Mouse (Mus musculus) embryonic facial prominence, embryonic 10.5 days (tissue): ENCODE results near the gene Fbxo44. TPM values are rescaled to one million over a fixed set of nuclear protein-coding genes. Genes with fewer than 3 reads are reported as not detected.
A peak's percentile ranks its signal among the peaks of the same experiment; 100 is the strongest.

ENCODE experiments used
- DNase-seq: peaks from one replicate; pipeline ENCODE4 v3.0.0-alpha.2; 2017; ENCODE audit warnings: low spot score
- H3K27ac ChIP-seq: fragments of 300-500 bp; sonication (generic); replicated peaks from 2 replicates; pipeline ENCODE4 v1.5.1; 2016; ENCODE audit warnings: mild to moderate bottlenecking
- H3K27me3 ChIP-seq: fragments of 300-500 bp; sonication (generic); replicated peaks from 2 replicates; pipeline ENCODE4 v1.6.1; 2016; ENCODE audit warnings: low read depth, mild to moderate bottlenecking; ENCODE audit not compliant: poor library complexity, severe bottlenecking
- H3K36me3 ChIP-seq: fragments of 300-500 bp; sonication (generic); replicated peaks from 2 replicates; pipeline ENCODE4 v1.6.1; 2016; ENCODE audit warnings: mild to moderate bottlenecking, moderate library complexity
- H3K4me1 ChIP-seq: fragments of 300-500 bp; sonication (generic); 2 replicates; pipeline ENCODE4 v1.6.1; 2016
- H3K4me3 ChIP-seq: fragments of 300-500 bp; sonication (generic); 2 replicates; pipeline ENCODE4 v1.5.1; 2016; ENCODE audit warnings: mild to moderate bottlenecking, moderate library complexity
- H3K9me3 ChIP-seq: fragments of 300-500 bp; sonication (generic); 2 replicates; pipeline ENCODE4 v1.6.1; 2016; ENCODE audit warnings: mild to moderate bottlenecking
- WGBS: fragments of 180-500 bp; shearing (Covaris S2); methylation state at CpG from one replicate; pipeline ENCODE4 v1.1.7; 2016; 5-methylcytosine and 5-hydroxymethylcytosine counted together
- polyA plus RNA-seq: library from polyadenylated mRNA; unstranded; fragments of >200 nt; fragmentation: Nextera tagmentation; extraction: Ambion mirVana; gene quantifications from 2 replicates; pipeline ENCODE4 v1.2.1, GENCODE M21; 2016

Fbxo44 gene
- polyA plus RNA-seq, 1 experiment from 2014 or later: 18.0 TPM

DNA sequence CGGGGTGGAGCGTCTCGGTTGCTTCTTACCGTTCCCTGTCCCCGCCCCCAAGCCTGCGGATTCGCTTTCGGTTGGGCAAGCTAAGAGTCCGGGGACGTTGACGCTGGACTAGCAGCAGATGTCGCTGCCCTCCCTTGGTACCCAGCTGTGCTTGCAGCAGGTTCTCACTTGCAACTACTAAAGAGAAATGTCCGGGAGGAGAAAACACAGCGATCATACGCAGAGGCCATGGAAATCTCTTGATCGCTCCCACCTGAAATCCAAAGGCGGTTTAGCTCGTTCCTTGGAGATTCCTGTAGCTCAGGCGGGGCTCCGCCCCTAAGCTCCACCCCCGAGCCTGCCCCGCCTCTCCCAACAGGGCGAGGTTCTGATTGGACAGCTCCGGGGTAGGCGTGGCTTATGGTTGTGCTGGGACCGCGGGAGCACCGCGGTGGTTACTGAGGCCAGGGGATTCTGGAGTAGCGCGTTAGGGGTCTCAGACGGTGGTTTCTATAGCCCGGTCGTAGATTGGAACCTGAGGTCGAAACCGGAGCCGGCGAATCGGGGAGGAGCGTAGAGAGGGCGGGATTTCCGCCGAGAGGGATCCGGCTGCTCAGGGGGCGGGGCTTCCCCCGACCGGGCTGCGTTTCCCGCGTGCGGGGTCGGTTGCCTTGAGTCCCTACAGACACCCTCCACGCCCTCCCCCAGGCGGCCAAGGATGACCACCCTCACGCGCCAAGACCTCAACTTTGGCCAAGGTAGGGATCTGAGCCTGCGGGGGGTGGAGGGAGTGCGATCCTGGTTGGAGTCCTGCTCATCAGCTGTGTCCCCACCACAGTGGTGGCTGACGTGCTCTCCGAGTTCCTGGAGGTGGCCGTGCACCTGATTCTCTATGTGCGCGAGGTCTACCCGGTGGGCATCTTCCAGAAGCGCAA lies 19.9 kb downstream of the Fbxo44 start:
- DNase-seq: peak; percentile 96
- Histone ChIP-seq H3K36me3 (peaks cover 26% of the 10 kb centered on the region), H3K4me1 (peaks cover 14% of the 10 kb centered on the region), H3K9me3 (no peaks in the 10 kb centered on the region), H3K4me3 (peak overlapping the region; percentile 83), H3K27ac (peak overlapping the region; percentile 86), H3K27me3 (peaks cover 26% of the 10 kb centered on the region)
- under 1% methylated on average over 65 of the region's 65 CpGs for WGBS

DNA sequence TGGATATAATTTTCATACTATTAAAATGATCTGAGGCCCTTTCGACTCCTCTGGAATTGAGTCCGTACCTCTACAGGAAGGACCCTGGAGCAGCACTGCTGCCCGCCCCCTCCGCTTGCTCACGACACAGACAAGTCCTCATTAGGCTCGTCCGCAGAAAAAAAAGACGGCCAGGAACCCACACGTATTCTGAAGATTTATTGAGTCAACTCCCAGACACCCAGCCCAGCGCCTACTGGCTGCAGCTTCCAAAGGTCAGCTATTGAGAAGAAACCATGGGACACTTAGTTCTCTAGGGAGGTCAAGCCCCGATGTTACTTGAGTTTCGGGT lies 20.6 kb downstream of the Fbxo44 start:
- Histone ChIP-seq H3K9me3 (no peaks in the 10 kb centered on the region), H3K27ac (peak overlapping the region; percentile 86; the same call in 1 of the 2 replicates), H3K27me3 (peaks cover 27% of the 10 kb centered on the region), H3K36me3 (peaks cover 20% of the 10 kb centered on the region), H3K4me3 (peak overlapping the region; percentile 83), H3K4me1 (peaks cover 14% of the 10 kb centered on the region)
- WGBS: 1% methylated on average over 12 of the region's 12 CpGs
- no peak for DNase-seq

DNA sequence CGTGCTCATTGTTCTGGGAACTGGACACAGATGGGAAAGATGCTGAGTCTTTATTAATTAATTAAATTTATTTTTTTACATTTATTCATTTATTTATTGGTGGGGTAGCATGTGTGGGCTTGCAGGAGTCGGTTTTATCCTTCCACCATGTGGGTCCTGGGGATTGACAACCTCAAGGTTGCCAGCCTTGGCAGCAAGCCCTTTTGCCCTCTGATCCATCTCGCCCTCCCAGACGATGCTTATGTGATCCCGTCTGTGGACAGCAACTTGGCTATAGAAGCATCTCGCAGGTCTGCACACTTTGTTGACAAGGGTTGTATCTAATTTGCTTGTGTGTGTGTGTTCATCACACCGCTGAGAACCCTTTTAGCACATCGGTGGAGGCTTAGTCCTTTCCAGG lies 22.8 kb downstream of the Fbxo44 start:
- Histone ChIP-seq H3K4me1 (peaks cover 14% of the 10 kb centered on the region), H3K4me3 (no peak overlapping the region), H3K36me3 (no peaks in the 10 kb centered on the region), H3K27ac (no peak overlapping the region), H3K27me3 (peaks cover 38% of the 10 kb centered on the region), H3K9me3 (no peaks in the 10 kb centered on the region)
- no peak for DNase-seq
- 74% methylated on average over 8 of the region's 8 CpGs for WGBS

DNA sequence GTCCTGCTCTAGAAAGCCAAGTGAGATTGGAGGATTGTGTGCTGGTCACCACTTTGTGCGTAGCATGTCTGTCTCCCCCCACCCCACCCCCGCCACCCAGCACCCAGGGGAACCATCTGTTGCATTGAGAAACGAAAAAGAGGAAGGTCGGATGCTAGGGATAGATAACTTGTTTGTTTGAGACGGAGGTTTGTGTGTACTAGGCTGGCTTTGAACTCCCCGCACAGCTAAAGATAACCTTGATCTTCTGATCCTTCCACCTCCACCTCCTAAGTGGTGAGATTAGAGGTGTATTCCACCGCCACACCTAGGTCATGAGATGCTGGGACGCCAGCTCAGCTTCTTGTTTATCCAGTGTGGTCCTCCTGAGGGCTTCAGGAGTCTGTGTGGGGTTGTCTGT lies 25.3 kb downstream of the Fbxo44 start:
- Histone ChIP-seq H3K4me3 (no peak overlapping the region), H3K27me3 (peaks cover 63% of the 10 kb centered on the region), H3K4me1 (peaks cover 34% of the 10 kb centered on the region), H3K9me3 (no peaks in the 10 kb centered on the region), H3K27ac (no peak overlapping the region), H3K36me3 (no peaks in the 10 kb centered on the region)
- no peak for DNase-seq
- WGBS: 87% methylated on average over 8 of the region's 8 CpGs

DNA sequence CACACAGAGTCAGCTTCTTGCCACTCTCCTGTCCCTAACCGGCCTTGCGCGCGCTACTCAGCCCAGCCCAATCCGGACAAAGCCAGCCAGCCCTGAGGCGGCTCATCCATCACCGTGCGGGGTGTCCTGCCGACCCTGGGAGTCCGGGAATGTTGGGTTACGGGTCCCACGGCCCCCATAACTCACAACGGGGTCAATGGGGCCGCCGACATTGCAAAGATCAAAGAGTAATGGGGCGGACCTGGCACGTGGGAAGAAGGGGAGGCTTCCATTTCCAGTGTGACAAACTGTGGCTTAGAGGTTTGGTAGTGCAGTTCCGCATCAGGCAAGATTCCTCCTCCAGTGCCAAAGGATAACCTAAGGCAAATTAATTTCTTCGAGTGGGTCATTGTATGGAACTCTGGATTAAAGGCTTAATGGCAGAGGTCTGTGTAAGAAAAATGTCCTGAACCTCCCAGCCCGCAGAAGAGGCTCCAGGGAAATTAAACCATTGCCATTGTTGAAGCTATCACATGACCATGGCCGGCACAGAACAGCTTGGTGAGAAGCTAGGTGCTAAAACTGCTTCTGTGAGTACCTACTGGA lies 28.7 kb downstream of the Fbxo44 start:
- H3K36me3 ChIP-seq: no peaks in the 10 kb centered on the region
- H3K27me3 ChIP-seq: peaks cover 69% of the 10 kb centered on the region
- under 1% methylated on average over 21 of the region's 21 CpGs for WGBS
- H3K4me3 ChIP-seq: peak overlapping the region; percentile 88
- peak overlapping the region; percentile 97 for H3K27ac ChIP-seq
- peak; percentile 77 for DNase-seq
- H3K9me3 ChIP-seq: no peaks in the 10 kb centered on the region
- H3K4me1 ChIP-seq: peaks cover 26% of the 10 kb centered on the region

DNA sequence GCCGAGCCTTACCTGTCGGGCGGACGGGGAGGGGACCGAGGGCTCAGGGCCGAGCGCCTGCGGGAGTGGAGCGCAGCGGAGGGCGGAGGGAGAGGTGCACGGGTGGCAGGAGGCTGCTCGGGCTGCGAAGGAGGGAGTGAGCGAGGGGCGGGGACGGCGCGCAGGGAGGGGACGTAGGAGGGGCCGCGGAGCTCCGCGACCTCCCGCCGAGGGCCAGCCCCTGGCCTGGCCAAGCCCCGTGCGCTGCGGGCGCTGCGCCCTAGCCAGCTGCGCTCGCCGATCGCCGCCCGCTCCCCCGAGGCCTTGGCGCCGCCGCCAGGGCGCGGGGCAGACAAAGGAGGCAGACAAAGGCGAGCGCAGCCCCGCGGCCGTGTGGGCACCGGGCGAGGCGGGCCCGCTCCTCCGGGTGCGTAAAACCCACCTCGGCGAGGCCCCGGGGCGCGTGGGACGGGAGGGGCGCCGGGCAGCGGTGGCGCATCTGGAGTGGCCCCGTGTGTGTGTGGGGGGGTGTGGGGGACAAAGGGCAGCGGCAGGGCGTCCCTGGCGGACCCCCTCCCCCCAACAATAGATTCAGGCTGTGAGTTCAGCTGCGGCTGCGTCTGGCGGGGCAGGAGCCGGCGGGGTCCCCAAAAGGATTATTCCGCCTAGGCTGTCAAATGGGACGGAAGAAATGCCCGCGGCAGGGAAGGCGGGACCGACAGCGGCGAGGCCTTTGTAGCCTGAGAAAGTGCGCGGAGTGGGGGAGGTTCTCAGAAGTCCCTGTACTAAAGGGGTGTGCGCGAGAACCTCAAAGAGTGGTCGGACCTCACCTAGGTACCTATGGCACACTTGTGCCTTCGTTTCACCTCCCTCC lies 29.5 kb downstream of the Fbxo44 start, which contains the start of gene Draxin:
Gene Draxin, minus strand, starts transcription at position 138 of the 853 bp plus-strand sequence.
- Histone ChIP-seq H3K27me3 (peaks cover 70% of the 10 kb centered on the region), H3K27ac (peak within 1 kb of the TSS; percentile 97), H3K36me3 (no peaks in the 10 kb centered on the region), H3K9me3 (no peaks in the 10 kb centered on the region), H3K4me1 (peaks cover 26% of the 10 kb centered on the region), H3K4me3 (peak within 1 kb of the TSS; percentile 88)
- under 1% methylated on average over 80 of the region's 87 CpGs for WGBS
- DNase-seq: peak; percentile 89

DNA sequence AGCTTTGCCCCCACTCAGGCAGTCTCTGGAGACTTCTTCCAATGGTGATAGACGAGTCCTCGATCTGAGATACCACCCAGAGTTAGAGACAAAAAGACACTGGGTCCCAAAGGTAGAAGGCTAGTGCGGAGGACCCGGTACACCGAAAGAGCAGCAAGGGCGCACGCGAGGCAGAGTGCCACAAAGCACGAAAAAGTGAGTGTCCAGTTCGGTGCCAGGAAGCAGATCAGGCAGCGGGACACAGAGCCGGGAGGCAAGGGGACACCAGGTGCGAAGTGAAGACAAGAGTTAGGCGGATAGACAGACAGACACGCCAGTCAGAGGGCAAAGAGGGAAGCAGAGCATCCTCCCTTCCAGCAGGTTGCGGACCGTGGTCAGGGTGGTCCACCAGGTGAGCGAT lies 30.1 kb downstream of the Fbxo44 start, which contains the start of gene Mad2l2:
Gene Mad2l2, plus strand, starts transcription at position 252 of the 400 bp plus-strand sequence.
- Histone ChIP-seq H3K27me3 (peaks cover 70% of the 10 kb centered on the region), H3K9me3 (no peaks in the 10 kb centered on the region), H3K4me1 (peaks cover 31% of the 10 kb centered on the region), H3K27ac (peak within 1 kb of the TSS; percentile 97), H3K4me3 (peak within 1 kb of the TSS; percentile 88), H3K36me3 (no peaks in the 10 kb centered on the region)
- WGBS: under 1% methylated on average over 18 of the region's 18 CpGs
- DNase-seq: no peak

DNA sequence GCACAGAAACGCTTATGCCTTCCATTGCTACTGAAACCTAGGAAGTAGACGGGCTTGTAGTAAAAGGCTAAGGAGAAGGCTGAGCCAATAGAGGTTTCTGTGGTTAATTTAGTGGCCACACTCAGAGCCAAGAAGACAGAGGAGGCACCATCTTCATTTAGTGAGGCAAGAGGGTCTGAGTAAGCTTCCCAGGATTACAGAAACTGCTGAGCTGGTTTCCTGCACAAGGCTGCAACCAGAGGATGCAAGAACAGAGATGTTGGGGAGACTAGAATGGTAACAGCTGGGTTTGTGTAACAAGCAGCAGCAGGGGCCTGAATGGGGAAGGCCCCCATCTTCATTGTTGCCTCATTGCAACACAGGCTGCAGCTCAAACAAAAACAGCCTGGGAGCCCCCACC lies 31.6 kb downstream of the Fbxo44 start:
- H3K4me3 ChIP-seq: peak overlapping the region; percentile 88
- no peak for DNase-seq
- peaks cover 65% of the 10 kb centered on the region for H3K27me3 ChIP-seq
- H3K4me1 ChIP-seq: peaks cover 38% of the 10 kb centered on the region
- H3K27ac ChIP-seq: no peak overlapping the region
- H3K9me3 ChIP-seq: no peaks in the 10 kb centered on the region
- WGBS: 73% methylated on average over 2 of the region's 2 CpGs
- H3K36me3 ChIP-seq: no peaks in the 10 kb centered on the region

DNA sequence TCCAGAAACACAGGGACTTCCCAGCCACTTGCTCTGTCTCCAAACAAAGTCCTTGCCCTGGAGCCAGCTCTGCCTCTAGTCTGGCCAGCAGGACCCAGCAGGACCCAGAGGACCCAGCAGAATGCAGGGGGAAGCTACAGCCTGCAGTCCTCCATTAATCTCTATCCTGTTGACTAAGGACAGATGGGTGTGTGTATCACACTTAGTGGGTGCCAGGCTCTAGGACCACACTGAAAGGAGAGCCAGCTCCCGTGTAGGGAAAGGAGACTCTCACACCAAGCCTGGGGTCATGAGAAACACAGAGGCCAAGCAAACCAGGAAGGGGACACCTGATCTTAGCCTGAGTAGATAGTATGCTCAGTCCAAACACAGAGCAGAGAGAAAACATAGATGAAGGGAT lies 32.0 kb downstream of the Fbxo44 start:
- Histone ChIP-seq H3K27ac (no peak overlapping the region), H3K4me3 (no peak overlapping the region), H3K27me3 (peaks cover 65% of the 10 kb centered on the region), H3K4me1 (peaks cover 41% of the 10 kb centered on the region), H3K36me3 (no peaks in the 10 kb centered on the region), H3K9me3 (no peaks in the 10 kb centered on the region)
- no peak for DNase-seq
- 58% methylated on average over 1 of the region's 1 CpGs for WGBS

DNA sequence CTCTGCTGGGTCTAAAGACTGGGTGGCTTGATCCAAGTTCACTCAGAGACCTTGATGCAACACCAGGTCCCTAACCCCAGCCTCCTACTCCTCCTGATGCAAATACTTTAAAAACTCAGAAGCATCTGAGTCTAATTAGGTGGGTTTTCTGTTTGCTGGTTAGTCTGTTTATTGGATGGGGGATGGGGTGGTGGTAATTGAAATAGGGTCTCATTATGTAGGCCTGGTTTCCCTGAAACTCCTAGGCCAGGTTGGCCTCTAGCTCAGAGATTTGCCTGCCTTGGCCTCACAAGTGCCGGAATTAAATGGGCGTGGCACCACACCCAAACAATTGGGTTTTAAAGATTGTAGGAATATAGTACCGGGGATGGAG lies 37.6 kb downstream of the Fbxo44 start:
- H3K9me3 ChIP-seq: no peaks in the 10 kb centered on the region
- peaks cover 18% of the 10 kb centered on the region for H3K27me3 ChIP-seq
- H3K4me1 ChIP-seq: peaks cover 29% of the 10 kb centered on the region
- no peak for DNase-seq
- H3K27ac ChIP-seq: peak overlapping the region; percentile 37; the same call in 1 of the 2 replicates
- WGBS: 74% methylated on average over 3 of the region's 3 CpGs
- H3K36me3 ChIP-seq: no peaks in the 10 kb centered on the region
- no peak overlapping the region; the same call in 1 of the 2 replicates for H3K4me3 ChIP-seq

DNA sequence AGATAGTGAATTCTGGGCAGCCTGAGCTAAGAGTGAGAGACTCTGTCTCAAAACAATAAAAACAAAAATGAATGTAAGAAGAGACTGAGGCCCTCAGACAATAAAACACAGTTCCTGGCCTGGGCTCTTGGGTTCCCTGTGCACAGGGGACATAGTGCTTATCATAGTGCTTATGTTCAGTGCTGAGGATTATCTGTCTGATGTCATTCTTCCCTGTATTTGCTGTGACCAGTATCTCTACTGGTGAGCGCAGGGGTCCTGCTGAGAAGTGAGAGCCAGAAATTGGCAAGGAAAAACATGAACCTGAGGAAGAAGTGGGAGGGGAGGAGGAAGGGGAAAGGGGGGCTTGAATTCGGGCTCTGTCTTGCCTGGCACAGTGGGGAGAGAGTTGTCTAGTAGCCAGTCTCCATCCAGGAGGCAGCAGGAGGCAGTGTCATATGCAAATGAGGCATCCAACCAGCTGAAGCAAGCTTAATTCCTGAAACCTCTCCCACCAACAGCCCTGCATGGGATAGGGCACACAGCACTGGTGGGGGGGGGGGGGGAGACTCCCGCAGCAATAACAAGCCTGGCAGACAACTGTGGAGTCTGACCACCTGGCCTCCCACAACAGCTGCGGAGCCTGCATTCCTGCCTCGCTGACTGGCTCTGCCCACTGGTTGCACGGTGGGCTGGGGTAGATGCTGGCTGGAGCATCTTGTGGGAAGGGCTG lies 38.1 kb downstream of the Fbxo44 start:
- 11% methylated on average over 6 of the region's 6 CpGs for WGBS
- H3K4me1 ChIP-seq: peaks cover 29% of the 10 kb centered on the region
- H3K27ac ChIP-seq: peak overlapping the region; percentile 37; the same call in 1 of the 2 replicates
- H3K27me3 ChIP-seq: peaks cover 12% of the 10 kb centered on the region
- no peak overlapping the region; the same call in 1 of the 2 replicates for H3K4me3 ChIP-seq
- peak; percentile 62 for DNase-seq
- H3K9me3 ChIP-seq: no peaks in the 10 kb centered on the region
- H3K36me3 ChIP-seq: no peaks in the 10 kb centered on the region

DNA sequence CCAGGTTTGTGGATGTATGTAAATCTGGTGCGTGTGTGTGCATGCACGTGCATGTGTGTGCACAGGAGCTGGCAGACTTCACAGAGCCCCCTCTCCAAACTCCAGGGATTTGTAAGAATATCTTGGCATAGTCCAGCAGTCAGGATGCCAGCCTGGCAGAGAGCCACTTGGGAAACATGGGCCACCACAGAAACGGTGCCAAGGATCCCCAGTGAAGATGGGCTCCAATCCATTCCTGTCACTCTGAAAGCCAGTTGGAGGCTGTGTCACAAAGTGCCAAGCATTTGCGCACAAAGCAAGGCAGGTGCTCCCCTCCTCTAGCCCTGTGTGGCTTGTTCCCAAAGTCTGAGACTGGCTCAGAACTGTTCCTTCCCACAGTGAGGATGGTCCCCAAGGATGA lies 38.9 kb downstream of the Fbxo44 start:
- H3K27me3 ChIP-seq: peaks cover 7% of the 10 kb centered on the region; the same call in 1 of the 2 replicates
- peaks cover 4% of the 10 kb centered on the region; the same call in 1 of the 2 replicates for H3K9me3 ChIP-seq
- peaks cover 29% of the 10 kb centered on the region for H3K4me1 ChIP-seq
- no peaks in the 10 kb centered on the region for H3K36me3 ChIP-seq
- H3K4me3 ChIP-seq: no peak overlapping the region
- 84% methylated on average over 4 of the region's 4 CpGs for WGBS
- H3K27ac ChIP-seq: no peak overlapping the region
- no peak for DNase-seq
